Mouse (Mus musculus): Measurements from ENCODE around the gene Mcu.

Mcu gene

DNA sequence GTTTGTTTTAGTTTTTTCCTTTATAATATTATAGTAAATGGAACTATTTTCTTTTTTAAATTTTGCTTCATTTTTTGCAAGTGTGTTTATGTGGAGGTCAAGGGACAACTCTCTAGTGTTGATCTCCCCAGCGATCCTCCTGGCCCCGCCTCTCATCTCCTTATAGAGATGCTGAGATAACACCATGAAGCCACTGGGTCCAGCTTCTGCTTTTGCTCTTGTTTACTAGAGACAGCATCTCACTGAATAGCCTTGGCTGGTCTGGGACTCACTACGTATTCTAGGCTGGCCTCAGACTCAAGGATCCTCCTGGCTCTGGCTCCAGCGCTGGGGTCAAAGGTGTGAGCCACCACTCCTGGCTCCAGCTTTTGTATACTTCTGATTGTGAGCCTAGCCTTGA, 197.0 kb downstream of the Mcu start:
- no peak for DNase-seq

DNA sequence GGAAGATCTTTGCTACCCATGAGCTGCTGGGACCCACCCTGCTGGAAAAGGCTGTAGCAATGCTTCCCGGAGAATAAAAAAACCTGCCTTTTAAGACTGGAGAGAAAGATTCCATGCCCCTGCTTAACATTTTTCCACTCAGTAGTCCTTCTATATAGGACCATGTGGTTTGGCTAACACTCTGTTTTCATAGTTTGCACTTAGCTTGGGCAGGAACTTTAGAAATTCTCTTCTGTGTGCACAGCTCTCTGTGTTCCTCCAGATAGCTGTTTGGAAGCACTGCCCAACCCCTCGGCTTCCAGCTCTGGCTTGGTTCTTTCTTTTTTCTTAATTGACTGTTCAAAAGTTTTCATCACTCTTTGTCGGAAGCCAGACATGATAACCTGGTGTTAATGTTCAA, 199.9 kb downstream of the Mcu start:
- no peak for DNase-seq

DNA sequence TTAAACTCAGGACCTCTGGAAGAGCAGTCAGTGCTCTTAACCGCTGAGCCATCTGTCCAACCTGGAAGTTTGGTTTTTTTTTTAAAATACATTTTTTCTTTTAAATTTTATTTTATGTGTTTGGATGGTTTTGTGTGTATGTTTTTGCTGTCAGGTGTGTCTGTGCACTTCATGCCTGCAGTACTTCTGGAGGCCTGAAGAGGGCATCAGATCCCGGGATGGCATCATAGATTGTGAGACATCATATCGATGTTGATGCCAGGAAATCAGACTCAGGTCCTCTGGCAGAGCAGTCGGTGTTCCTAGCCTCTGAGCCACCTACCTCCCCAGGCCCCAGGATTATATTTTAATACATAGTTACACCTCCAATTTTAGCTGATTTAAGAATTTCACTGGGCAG, 202.8 kb downstream of the Mcu start:
- no peak for DNase-seq

DNA sequence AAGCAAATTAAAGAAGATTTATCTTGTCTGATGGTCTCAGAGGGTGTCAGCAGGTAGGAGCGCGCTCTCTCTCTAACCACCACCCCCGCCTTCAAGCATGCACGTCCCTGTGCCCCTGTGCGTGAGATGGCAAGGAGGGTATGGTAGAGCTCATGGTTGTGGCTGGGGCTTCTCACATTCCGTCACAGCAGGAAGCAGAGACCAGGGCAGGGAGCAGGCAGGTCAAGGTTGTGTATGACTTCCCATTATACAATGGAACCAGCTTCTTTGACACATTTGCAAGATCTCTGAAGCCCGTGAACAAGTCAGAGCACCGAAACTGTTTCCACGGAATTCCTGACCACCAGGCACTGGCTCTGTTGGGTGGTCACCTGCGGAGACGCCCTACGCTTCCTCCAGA, 206.2 kb downstream of the Mcu start:
- DNase-seq: no peak

DNA sequence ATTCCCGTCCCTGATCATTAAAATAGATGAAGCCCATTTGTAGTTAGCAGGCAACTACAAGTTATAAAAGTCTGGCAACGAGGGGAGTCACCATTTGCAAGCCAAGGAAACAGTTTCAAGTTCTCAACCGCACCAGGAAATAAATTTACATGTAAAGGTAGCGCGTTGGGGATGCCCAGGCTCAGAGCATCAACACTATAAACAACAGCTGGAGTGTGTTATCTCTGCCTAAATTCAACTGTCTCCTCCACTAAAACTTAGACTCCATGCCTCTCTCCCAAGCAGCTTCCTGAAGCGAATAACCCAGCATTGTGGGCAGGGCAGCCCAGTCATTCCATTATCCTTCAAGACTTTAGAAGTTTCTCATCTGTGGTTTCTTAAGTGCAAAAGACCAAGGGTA, 208.0 kb downstream of the Mcu start:
- DNase-seq: no peak

DNA sequence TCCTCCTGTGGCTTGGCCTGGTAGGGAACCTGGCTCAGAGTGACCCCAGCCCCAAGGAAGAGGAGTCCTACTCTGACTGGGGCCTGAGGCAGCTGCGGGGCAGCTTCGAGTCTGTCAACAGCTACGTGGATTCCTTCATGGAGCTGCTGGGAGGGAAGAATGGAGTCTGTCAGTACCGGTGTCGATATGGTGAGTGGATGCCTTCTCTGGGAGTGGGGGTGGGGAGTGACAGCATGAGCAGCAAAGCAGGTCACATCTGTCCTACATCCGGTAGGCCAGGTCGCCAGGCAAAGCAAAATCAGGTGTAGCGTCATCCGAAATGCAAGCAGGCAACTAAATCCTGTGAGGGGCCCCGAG, 212.7 kb downstream of the Mcu start:
- no peak for DNase-seq

DNA sequence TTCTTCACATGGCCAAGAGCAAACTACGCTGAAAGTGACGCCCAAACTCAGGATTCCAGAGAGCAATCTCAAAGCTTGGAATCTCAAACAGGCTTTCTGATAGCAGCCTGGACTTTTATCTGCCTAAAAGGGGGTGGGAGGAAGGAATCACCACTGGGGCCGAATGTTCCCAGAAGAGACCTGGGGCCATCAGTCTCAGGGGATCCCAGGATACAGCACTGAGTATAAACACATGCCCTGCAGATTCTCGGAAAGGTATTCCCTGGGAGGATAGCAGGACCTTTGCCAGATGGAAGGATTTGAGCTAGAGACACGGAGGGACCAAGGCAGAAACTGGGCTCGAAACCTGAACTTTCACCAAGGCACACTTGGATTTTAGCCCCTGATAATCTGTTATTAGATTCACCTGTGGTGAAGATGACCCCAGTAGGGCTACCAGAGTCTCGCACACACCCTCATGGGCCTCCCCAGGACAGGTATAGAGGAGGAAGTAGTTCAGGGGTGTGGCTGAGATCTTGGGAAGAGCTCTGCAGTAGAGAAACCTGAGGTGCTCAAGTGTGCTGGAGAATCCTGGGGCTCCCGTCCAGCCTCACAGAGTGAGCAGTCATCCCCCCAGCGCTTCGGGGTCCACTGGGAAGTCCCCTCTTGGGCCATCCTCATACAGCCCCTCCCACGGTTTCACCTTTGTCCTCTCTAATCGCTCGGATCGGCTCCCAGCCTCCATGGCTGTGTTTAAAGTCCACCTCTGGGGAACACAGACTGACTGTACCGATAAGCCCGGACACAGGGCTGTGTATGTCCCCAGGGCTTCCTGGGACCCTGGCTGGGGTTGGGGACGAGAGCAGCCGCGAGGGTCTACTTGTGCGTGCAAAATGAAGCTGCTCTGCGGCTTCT, 213.3 kb downstream of the Mcu start, which contains the start of gene Pla2g12b:
TSS of gene Pla2g12b (plus strand) at position 762 of the 894 bp plus-strand sequence.
- no peak for DNase-seq
